9 mouse cellular contexts compared by ENCODE assay signal in the genomic region with DNA sequence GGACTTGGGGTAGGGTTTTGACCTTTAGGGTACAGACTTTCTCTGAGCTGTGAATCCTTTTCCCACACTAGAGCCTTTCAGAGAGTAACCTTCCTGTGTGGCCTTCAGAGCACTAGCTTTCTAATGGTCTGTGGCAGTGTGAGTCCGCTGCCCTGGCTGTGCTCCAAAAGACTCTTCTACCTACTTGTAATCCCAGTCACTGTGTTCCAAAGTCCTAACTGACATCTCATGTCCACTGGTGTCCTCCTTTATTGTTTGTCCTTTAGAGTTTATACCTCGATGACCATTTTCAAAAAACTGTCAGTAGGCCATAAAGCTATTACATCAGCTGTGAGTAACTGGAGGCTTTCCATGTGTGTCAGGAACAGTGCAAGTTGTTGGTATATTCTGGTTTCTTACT. TPM values are rescaled to one million over a fixed set of nuclear protein-coding genes. Genes with fewer than 3 reads are reported as not detected.
DNase-seq lines count a peak whose midpoint lies in the region.
"Had no signal": no experiment of that assay in that cellular context is flagged by ENCODE, and none has a peak within 500 bp of the region (broad histone marks: within the 10 kb centered on the region; RNA-seq: fewer than 3 reads in every experiment).

No protein-coding gene starts in this region.

- intact Hi-C loops in left cerebral cortex, postnatal 10 days (cut with DNase I) = no loop called here
- intact Hi-C loops in left cerebral cortex, postnatal 25 days (cut with DNase I) = loop anchor here (5.0 kb wide), 1 partner anchor 43 kb away; the partner anchor contains the start of gene Mprip

- DNase-seq in cerebellum, adult 11 months = peak; percentile 26
- DNase-seq in cerebellum, adult 11-12 months = no peak
- peak; percentile 38 to 53 for DNase-seq in left cerebral cortex, postnatal 10 days (ENCODE audit: extremely low spot score in 1 of 2, low spot score in 2 of 2)
- DNase-seq in left cerebral cortex, adult 18-20 months (ENCODE audit: low spot score in 2 of 2) = no peak
- DNase-seq in brain, adult 2 months (ENCODE audit: low read depth, low spot score) = peak; percentile 40
- peak; percentile 65 for DNase-seq in kidney, postnatal 10 days
- no peak for DNase-seq in urinary bladder, postnatal 4 days (ENCODE audit: low spot score in 2 of 2)
- DNase-seq in left cerebral cortex, postnatal 25 days (ENCODE audit: low spot score in 2 of 2) = no peak
- DNase-seq: gastrocnemius, postnatal 14 days had no signal

RNA-seq across cellular contexts. Expression of gene Mprip, which starts 44.0 kb away (rescaled TPM):
- 100 to 1,000 TPM; 239 to 247 TPM for total RNA-seq in left cerebral cortex, postnatal 10 days (2021)
- total RNA-seq in left cerebral cortex, adult 18-20 months (2021) = 100 to 1,000 TPM; 279 to 287 TPM
- total RNA-seq in left cerebral cortex, postnatal 25 days (2021) = 100 to 1,000 TPM; 276 to 292 TPM

Comparison
In these comparisons a context has a peak if more than half of its experiments do, and no peak if none do; other contexts are left out.
1. DNase-seq: peak in cerebellum, adult 11 months (single experiment), left cerebral cortex, postnatal 10 days (2 of 2), brain, adult 2 months (single experiment) and kidney, postnatal 10 days (single experiment); none in cerebellum, adult 11-12 months (single experiment), left cerebral cortex, adult 18-20 months (0 of 2), urinary bladder, postnatal 4 days (0 of 2) and left cerebral cortex, postnatal 25 days (0 of 2).